Mouse (Mus musculus): ENCODE results near the gene Fry.

The Fry gene

DNA sequence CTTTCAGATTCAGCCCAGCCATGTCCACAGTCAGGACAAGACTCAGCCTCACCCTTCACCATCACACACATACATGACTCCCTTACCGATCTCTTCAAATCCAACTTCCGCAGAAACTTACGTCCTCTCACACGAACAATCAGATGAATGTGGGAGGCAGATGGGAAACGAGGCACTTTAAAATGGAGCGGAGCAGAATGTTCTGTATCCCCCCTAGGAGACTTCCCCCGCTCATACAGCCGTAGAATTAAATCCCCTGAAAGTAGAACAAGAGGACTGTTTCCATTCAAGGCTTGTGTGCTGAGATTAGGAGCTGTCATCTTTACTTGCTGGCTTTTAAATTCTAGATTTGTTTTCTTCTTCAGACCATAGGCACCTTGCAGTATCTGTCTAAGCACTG, 10.0 kb downstream of the Fry start:
- no peak for DNase-seq (ENCODE audit: low read depth in 2 of 2, low spot score in 2 of 2)

DNA sequence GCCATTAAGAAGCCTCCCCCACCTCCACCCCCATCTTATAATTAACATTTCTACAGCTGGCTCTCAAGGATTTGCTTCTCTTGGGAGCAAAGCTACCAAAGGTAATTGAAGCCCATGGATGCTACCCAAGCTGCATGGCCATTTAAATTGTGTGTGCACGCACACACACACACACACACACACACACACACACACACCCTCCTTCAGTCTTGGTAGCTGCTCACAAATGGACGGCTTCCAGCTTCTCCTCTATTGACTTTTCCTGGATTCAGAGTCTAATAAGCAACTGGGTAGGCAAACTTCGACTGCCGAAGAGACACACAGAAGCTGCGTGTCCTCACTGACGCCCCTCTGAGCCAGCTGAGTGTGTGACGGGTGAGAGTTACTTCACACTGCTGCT, 11.7 kb downstream of the Fry start:
- no peak for DNase-seq (ENCODE audit: low read depth in 2 of 2, low spot score in 2 of 2)

DNA sequence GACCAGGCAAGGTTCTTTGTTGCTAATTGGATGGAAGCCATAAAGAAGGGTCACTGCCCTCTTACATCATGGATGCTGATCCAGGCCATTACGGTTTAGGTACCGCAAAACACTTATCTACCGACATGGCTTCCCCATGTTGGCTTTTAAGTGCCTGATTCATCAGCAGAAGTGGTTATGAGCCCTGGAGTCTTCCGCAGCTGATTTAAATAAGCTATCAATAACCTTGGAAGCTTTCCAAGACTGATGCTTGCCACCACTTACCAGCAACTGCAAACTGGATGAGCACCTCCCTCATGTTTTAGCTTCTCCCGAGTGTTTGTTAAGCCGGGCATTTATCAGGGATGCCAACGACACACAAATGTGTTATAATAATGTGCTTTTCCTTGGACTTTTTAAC, 12.7 kb downstream of the Fry start:
- DNase-seq (ENCODE audit: low read depth in 2 of 2, low spot score in 2 of 2), result no peak

DNA sequence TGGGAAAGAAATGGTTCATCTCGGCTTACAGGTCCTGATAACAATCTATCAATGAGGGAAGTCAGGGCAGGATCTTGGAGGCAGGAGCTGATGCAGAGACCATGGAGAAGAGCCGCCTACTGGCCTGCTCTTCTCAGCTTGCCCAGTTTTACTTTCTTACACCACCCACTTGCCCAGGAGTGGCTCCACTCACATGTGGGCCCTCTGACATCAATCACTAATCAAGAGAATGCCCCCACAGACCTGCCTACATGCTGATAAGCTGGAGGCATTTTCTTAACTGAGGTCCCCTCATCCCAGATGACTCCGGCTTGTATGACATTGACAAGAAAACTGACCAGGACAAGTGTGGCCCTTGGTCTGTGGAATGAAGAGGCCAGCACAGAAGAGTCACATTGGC, 16.2 kb downstream of the Fry start:
- no peak for DNase-seq (ENCODE audit: low read depth in 2 of 2, low spot score in 2 of 2)

DNA sequence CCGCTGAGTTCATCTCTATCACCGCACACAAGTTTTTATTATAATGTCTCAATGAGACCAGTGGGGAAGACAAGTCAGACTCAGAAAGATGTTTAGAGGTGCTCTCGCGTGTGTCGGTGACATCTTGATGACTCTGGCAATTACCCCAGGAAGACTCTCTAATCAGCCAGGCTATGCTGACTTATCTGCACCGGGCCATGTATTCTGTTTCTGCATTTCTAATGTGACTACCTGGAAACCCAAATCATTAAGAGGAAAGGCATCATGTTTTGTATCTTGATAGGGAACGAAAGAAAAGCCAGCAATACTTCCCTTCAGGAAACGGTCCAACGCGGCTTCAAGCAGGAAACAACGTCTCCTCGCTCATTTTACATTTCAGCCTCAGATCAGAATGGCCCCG, 17.1 kb downstream of the Fry start:
- no peak for DNase-seq (ENCODE audit: low read depth in 2 of 2, low spot score in 2 of 2)

DNA sequence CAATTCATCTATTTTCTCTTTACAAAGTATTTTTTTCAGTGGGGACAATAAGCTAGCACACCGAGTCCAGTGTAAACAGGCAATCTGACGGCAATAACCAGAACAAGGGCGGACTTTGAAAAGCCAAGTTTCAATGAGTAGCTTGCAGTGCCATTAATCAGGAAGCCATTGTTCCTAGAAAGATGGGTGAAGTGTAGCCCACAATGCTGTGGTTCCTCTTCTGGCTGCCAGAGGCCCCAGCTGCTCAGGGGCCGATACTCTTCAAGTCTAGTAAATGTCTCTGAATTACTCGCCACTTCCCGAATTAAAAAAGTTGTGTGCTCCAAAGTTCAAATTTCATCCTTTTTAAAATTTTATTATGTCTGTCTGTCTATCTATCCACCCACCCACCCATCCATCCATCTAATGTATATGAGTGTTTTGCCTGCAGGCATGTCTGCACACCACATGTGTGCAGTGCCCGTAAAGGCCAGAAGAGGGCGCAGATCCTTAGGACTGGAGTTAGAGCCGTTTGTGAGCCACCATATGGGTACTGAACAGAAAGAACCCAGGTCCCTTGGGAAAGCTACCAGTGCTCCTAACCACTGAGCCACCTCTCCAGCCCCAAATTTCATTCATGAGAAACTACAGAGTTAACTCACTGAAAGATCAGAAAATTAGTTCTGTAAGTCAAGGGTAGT, 19.5 kb downstream of the Fry start:
- DNase-seq (ENCODE audit: low read depth in 2 of 2, low spot score in 2 of 2), result no peak

DNA sequence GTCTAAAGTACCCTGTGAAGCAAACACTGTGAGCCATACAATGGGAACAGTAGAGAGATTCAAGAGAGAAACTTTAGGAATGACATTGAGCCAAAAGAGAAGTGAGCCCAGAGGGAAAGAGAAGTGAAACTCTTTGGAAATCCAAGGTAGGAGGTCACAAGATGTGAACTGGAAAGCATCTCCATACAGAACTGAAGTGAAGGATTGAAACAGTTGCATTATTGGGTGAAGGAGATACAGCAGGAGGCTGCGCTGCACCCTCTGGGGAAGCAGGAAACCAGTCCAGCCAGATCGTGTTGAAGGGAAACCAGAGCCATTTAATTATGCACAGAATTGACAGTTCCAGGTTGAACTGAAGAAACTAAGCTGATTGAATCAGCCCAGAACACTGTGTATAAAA, 22.1 kb downstream of the Fry start:
- DNase-seq (ENCODE audit: low read depth in 2 of 2, low spot score in 2 of 2), result no peak

DNA sequence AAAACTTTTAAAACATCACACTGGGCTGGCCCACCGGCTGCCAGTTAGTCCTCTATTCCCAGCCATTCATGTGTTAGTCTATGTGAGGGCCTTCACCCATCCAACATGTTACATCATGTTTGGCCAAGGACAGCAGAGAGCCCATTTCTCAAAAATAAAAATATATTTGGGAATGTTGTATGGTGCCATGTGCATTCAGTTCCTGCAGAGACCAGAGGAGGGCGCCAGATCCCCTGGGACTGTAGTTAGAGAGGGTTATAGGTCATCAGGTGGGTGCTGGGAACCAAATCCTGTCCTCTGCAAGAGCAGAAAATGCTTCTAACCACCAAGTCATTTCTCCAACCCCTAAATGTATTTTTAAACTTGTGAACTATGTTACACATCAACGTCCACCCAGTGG, 27.5 kb downstream of the Fry start:
- no peak for DNase-seq (ENCODE audit: low read depth in 2 of 2, low spot score in 2 of 2)

DNA sequence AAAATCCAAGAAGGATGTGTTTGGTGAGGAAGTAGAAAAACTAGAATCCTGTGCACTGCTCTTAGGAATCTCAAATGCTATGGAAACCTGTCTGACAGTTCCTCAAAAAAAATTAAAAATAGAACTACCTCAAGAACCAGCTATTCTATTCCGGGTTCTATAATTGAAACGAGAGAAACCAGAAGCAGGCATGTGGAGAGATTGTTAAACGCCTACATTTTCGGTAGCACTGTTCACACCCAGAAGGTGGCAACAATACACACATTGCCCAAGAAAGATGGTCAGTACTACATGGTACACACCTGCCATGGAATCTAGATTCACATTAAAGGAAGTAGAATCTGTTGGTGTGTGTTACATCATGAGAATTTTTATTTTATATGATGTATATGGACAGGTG, 28.2 kb downstream of the Fry start:
- DNase-seq (ENCODE audit: low read depth in 2 of 2, low spot score in 2 of 2), result no peak

DNA sequence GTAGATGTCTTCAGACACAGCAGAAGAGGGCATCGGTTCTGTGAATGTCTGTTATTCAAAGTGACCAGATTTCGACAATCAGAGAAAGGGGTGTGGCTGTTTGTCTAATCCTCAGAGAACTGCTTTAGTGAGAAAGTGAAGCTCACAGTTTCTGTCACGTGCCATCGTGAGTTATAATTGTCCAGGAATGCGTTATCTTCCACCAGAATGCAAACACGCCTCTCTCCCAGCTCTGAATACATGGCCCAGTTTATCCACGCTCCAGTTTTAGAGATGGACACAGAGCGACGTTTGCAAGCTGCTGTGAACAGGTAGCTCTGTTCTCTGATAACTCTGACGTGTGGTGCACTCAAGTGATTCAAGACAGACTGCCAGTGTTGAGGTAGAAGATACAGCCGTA, 31.3 kb downstream of the Fry start:
- DNase-seq (ENCODE audit: low read depth in 2 of 2, low spot score in 2 of 2), result no peak

DNA sequence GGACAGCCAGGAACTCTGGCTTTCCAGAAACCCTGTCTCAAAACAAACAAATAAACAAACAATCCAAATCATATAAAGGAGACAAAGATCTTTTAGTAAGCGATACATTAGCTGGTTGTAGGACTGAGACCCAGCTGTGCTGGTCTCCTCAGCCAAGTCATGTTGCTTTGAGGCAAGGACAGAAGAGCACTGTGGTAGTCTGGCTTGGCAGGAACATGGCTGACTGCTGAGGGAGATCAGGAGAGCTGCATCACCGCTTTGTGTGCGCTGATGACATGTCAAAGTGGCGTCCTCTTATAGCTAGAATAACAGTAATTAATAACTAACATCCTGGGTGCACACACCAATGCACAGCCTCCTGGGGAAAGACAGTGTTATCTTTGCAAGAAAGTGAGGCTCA, 32.5 kb downstream of the Fry start:
- no peak for DNase-seq (ENCODE audit: low read depth in 2 of 2, low spot score in 2 of 2)

DNA sequence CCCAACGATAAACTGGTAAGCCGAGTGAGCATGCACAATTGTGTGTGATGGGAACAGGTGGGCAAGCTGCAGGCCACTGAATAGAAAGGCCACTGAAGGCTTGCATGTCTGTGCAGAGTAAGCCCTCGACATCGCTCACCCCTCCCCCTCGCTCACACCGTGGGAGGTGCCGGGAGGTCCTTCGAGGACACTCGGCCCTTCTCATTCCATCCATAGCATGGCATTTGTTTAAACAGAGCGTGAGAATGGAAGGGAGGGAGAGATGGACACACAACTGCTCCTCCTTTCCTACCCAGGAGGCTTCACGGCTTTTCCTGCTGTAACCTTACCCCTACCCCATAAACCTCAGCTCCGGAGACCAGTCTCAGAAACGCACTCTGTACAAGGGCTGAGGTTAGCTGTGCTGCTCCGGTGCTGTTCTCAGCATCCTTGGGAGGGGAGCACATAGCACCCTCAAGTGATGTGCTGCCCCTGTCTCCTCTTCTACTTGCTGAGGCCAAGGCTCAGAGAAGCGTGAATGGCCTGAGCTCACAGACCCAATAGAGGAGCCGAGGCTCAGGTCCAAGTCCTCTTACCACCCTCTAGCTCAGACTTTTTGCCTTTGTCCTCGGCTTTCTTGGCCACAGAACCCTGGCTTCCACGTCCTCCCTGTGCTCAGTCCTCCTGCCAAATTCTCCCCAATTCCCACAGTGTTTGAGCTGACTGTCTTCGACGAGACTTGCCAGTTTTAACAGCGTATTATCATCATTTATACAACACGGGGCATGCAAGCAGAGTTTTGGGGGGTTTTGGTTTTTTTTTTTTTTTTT, 33.8 kb downstream of the Fry start:
- no peak for DNase-seq (ENCODE audit: low read depth in 2 of 2, low spot score in 2 of 2)

DNA sequence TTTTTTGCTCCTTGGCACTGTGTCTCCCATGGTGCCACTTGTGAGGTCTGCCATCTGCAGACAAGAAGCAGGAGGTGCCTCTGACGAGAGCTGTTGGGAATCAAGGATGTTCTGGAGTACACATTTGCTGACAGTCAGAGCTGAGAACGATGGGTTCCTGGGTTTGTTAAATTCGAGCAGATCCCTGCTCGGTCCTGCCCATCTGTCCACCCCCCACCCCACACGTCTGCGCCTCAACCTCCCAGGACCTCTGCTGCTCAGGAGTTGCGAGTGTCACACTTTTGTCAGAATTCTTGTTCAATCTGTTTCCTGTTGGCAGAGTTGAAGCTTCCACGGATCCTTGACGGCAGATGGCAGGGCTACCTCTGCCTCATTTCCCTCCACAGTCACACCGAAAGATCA, 34.4 kb downstream of the Fry start:
- DNase-seq (ENCODE audit: low read depth in 2 of 2, low spot score in 2 of 2), result no peak

DNA sequence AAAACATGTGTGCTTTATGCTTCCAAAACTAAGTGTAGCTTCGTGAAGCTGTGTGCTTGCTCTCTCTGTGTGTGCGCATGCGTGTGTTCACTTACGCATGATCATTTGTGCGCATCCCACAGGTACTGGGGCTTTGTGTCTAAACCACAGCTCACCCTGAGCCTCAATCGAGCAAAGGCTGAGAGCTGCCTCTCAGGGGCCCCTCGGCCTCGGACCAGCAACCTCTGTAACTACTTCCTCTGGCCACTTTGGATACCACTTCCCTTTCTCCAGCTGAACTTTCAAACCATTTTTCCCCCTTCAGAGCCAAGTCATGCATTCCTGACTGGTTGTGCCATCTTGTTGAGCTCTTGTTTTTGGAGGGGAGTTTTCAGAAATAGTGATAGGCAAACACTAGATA, 36.9 kb downstream of the Fry start:
- no peak for DNase-seq (ENCODE audit: low read depth in 2 of 2, low spot score in 2 of 2)

DNA sequence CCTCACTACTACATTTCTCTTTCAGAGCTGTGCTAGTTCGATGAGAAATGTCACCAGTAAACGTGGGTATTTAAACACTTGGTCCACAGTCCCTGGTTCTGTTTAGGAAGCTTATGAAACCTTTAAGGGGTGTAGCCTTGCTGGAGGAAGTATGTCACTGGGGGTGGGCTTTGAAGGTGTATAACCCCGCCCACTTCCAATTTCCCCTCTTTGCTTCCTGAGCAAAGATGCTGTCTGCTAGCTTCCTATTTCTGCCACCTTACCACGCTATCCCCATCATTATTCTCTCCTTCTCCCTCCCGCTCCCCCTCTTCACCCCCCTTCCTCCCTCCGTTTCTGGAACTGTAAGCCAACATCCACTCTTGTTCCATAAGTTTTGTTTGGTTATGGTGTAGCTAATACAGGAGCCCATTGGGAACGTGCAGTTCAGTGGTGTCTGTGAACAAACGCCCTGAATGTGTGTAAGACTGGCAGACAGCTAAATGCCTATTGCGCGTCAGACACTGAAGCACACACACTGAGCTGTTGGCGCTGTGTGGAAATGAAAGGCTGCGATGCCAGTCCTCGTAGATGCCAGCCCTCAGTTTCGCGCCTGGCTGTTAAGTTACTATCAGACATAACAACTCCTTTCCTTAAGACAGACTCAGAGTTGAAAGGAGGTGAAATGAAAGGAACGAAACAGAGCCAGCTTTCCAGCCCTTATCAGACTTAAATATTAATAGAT, 37.8 kb downstream of the Fry start:
- DNase-seq (ENCODE audit: low read depth in 2 of 2, low spot score in 2 of 2), result no peak

DNA sequence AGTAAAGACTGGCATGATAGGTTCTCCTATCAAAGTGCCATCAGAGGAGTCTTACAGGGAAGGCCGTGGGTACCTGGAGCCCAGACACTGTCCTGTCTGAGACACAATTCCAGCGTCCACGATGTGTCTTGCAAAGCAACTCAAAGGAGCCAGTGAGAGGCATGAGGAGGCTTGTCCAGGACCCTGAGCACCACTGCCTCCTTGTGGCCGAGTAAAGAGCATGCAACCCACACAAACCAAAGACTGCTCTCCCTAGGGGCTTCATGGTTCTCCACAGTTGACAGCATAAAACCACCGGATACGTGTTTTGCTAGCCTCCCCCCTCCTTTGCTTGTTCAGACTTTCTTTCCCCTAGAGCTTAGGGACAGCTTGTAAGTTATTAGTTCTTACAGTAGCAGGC, 39.2 kb downstream of the Fry start:
- peak; percentile 35 to 49 for DNase-seq (ENCODE audit: low read depth in 2 of 2, low spot score in 2 of 2)

DNA sequence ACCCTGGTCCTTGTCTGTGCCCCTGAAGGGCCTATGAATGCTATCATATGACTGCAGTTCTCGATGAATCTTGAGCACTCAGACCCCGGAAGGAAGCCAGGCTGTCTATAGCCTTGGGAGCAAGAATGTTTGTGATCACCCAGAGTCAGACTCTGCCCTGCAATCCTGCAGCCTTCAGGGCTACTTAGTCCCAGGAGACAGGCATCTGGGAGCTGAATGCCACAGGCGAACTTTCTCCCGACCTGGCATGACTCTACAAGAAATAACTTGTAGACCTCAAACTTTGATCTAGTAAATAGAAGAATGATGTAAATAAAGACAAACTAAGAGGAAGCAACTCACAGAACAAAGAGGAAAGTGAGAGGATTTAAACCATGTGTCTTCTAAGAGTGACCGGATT, 40.7 kb downstream of the Fry start:
- no peak for DNase-seq (ENCODE audit: low read depth in 2 of 2, low spot score in 2 of 2)

DNA sequence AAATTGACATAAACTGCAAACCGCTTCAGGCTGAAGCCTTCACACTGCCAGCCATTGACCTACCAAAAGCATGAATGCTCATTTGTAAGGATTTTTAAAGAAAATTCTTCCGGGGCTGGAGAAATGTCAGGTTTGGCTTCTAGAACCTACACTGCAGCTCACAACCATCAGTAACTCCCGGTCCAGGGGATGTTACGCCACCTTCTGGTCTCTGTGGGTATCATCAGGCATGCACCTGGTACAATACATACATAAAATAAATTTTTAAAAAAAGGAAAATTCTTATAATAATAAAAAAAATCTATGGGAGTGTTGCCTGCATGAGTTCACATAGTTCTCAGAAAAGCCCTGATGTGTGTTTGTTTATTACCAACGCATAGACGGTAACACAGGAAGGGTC, 42.7 kb downstream of the Fry start:
- DNase-seq (ENCODE audit: low read depth in 2 of 2, low spot score in 2 of 2), result no peak

DNA sequence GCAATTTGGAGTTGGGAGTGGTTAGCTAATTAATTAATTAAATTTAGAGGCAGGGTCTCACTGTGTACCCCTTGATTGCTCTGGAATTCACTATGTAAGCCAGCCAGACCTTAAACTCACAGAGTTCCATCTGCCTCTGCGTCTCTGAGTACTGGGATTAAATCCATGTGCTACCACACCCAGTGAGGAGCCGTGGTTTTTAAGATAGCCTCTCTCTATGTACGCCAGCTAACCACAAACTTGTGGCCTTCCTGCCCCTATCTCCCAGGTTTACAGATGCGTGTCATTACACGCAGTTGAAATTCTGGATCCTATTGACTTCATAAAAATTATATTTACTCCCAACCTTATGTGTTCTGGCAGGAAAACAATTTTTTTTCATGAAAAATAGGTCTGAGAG, 43.5 kb downstream of the Fry start:
- no peak for DNase-seq (ENCODE audit: low read depth in 2 of 2, low spot score in 2 of 2)

DNA sequence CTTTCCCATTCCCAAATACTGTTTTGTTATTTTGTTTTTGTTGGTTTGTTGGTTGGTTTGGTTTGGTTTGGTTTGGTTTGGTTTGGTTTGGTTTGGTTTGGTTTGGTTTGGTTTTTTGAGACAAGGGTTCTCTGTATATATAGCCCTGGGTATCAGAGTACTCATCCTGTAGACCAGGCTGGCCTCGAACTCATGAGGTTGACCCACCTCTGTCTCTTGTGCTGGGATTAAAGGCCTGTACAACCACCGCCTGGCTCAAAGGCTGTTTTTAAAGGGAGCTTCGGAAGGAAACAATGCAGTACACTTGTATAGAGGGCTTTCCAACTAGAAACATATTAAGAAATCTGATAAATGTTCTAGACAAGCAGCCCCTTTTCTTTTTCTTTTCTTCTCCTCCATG, 46.2 kb downstream of the Fry start:
- no peak for DNase-seq (ENCODE audit: low read depth in 2 of 2, low spot score in 2 of 2)

DNA sequence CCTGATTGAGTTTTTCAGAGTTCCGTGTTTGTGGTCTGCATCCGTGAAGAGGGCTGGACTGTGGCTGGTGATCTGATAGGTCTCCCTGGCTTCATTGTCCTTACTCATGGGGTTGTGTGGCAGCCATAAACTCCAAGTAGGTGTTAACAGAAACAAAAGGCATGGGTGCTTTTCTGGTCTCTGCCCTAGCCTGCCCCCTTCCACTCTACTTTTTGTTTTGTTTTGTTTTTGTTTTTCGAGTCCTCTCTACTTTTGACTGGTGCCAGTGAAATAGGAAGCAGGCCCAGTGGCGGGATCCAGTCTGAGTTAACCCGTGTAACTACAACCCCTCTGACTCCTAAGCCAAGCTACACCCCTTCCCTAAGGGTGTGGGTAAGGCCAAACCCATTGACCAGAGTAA, 48.4 kb downstream of the Fry start:
- no peak for DNase-seq (ENCODE audit: low read depth in 2 of 2, low spot score in 2 of 2)

DNA sequence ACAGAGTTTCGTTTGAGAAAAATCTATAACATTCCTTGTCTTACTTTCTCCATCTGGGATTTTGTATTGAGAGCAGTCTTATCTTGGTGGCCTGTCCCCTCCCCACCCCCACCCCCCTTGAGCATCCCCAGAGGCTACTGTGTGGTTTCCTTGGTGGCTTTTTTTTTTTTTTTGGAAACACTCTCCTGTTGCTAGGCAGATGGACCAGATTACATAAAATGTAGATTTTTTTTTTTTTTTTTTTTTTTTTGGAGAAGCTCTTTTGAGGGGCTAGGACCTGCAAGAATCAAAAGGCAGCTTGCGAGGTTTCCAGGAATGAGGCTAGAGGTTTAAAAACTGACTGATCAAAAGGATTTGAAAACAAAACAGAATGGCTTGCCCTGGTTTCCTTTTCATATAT, 48.8 kb downstream of the Fry start:
- no peak for DNase-seq (ENCODE audit: low read depth in 2 of 2, low spot score in 2 of 2)
